Mouse (Mus musculus): Measurements from ENCODE around the gene Macrod2.

Macrod2 gene

GRCm38 (mm10) chr2:141545877-141546276 is 1150.8 kb downstream of the Macrod2 start:
- no peak for DNase-seq

GRCm38 (mm10) chr2:141551701-141552100 is 1156.6 kb downstream of the Macrod2 start:
- no peak for DNase-seq

GRCm38 (mm10) chr2:141556747-141557146 is 1161.6 kb downstream of the Macrod2 start:
- DNase-seq, result no peak

- no peak for DNase-seq
Measured at GRCm38 (mm10) chr2:141558242-141558827, 1163.2 kb downstream of the Macrod2 start.

- no peak for DNase-seq
Measured at GRCm38 (mm10) chr2:141565986-141566385, 1170.9 kb downstream of the Macrod2 start.

GRCm38 (mm10) chr2:141571360-141571759 is 1176.3 kb downstream of the Macrod2 start:
- DNase-seq, result no peak

GRCm38 (mm10) chr2:141578206-141578605 is 1183.1 kb downstream of the Macrod2 start:
- no peak for DNase-seq

- no peak for DNase-seq
Measured at GRCm38 (mm10) chr2:141582431-141582830, 1187.3 kb downstream of the Macrod2 start.

- no peak for DNase-seq
Measured at GRCm38 (mm10) chr2:141582933-141583332, 1187.8 kb downstream of the Macrod2 start.

GRCm38 (mm10) chr2:141587290-141587689 is 1192.2 kb downstream of the Macrod2 start:
- no peak for DNase-seq

GRCm38 (mm10) chr2:141591326-141591725 is 1196.2 kb downstream of the Macrod2 start:
- no peak for DNase-seq

- no peak for DNase-seq
Measured at GRCm38 (mm10) chr2:141594811-141595210, 1199.7 kb downstream of the Macrod2 start.

- no peak for DNase-seq
Measured at GRCm38 (mm10) chr2:141617721-141618120, 1222.6 kb downstream of the Macrod2 start.

GRCm38 (mm10) chr2:141618257-141618656 is 1223.1 kb downstream of the Macrod2 start:
- no peak for DNase-seq

- no peak for DNase-seq
Measured at GRCm38 (mm10) chr2:141664051-141664450, 1268.9 kb downstream of the Macrod2 start.

- no peak for DNase-seq
Measured at GRCm38 (mm10) chr2:141672814-141673213, 1277.7 kb downstream of the Macrod2 start.

GRCm38 (mm10) chr2:141673405-141673804 is 1278.3 kb downstream of the Macrod2 start:
- no peak for DNase-seq

- no peak for DNase-seq
Measured at GRCm38 (mm10) chr2:141697541-141697940, 1302.4 kb downstream of the Macrod2 start.

- DNase-seq, result no peak
Measured at GRCm38 (mm10) chr2:141698320-141698719, 1303.2 kb downstream of the Macrod2 start.

- DNase-seq, result no peak
Measured at GRCm38 (mm10) chr2:141700759-141701452, 1305.8 kb downstream of the Macrod2 start.

GRCm38 (mm10) chr2:141711785-141712184 is 1316.7 kb downstream of the Macrod2 start:
- no peak for DNase-seq

- DNase-seq, result no peak
Measured at GRCm38 (mm10) chr2:141712265-141712664, 1317.2 kb downstream of the Macrod2 start.

- DNase-seq, result no peak
Measured at GRCm38 (mm10) chr2:141715061-141715460, 1320.0 kb downstream of the Macrod2 start.

- DNase-seq, result no peak
Measured at GRCm38 (mm10) chr2:141722531-141722930, 1327.4 kb downstream of the Macrod2 start.

- DNase-seq, result no peak
Measured at GRCm38 (mm10) chr2:141728998-141729397, 1333.9 kb downstream of the Macrod2 start.
